Mouse (Mus musculus) stomach, embryonic 16.5 days (tissue): ENCODE data around the gene Mns1. TPM values are rescaled to one million over a fixed set of nuclear protein-coding genes. Genes with fewer than 3 reads are reported as not detected.

Experiments
- ATAC-seq: fragments of 200-750 bp; cut with Nextera tagmentation; 2 replicates; pipeline ENCODE4 v1.8.0; 2017; ENCODE audit warnings: moderate number of reproducible peaks, moderate TSS enrichment; ENCODE audit not compliant: insufficient read depth, low FRiP score
- H3K27ac ChIP-seq: fragments of 300-500 bp; sonication (generic); 2 replicates; pipeline ENCODE4 v1.5.1; 2014; ENCODE audit warnings: low read length
- H3K27me3 ChIP-seq: fragments of 300-500 bp; sonication (generic); 2 replicates; pipeline ENCODE4 v1.6.1; 2014; ENCODE audit warnings: low read length, control low read depth, mixed read lengths; ENCODE audit not compliant: control insufficient read depth, insufficient read depth
- H3K36me3 ChIP-seq: fragments of 300-500 bp; sonication (generic); 2 replicates; pipeline ENCODE4 v1.6.1; 2014; ENCODE audit warnings: low read length; ENCODE audit not compliant: control insufficient read depth, insufficient read depth
- H3K4me1 ChIP-seq: fragments of 300-500 bp; sonication (generic); 2 replicates; pipeline ENCODE4 v1.6.1; 2014; ENCODE audit warnings: low read length, control low read depth, mixed read lengths; ENCODE audit not compliant: control insufficient read depth, insufficient read depth
- H3K4me2 ChIP-seq: fragments of 300-500 bp; sonication (generic); 2 replicates; pipeline ENCODE4 v1.6.1; 2014; ENCODE audit warnings: low read depth, low read length, mixed read lengths
- H3K4me3 ChIP-seq: fragments of 300-500 bp; sonication (generic); replicated peaks from 2 replicates; pipeline ENCODE4 v1.5.1; 2014; ENCODE audit warnings: mild to moderate bottlenecking, low read length
- H3K9ac ChIP-seq: fragments of 300-500 bp; sonication (generic); 2 replicates; pipeline ENCODE4 v1.6.1; 2014; ENCODE audit warnings: low read length
- H3K9me3 ChIP-seq: fragments of 300-500 bp; sonication (generic); replicated peaks from 2 replicates; pipeline ENCODE4 v1.6.1; 2016; ENCODE audit warnings: low read length, control low read depth; ENCODE audit not compliant: control insufficient read depth
- WGBS: fragments of 180-500 bp; shearing (Covaris S2); extraction: QIAGEN DNeasy Blood & Tissue Kit; methylation state at CpG from one replicate; pipeline ENCODE4 v1.1.7; 2014; 5-methylcytosine and 5-hydroxymethylcytosine counted together
- polyA plus RNA-seq: library from polyadenylated mRNA; unstranded; fragments of >200 nt; fragmentation: Nextera tagmentation; extraction: Ambion mirVana; gene quantifications from 2 replicates; pipeline ENCODE4 v1.2.1, GENCODE M21; 2015

The Mns1 gene
- polyA plus RNA-seq, 1 experiment from 2014 or later, result 23.8 TPM

DNA sequence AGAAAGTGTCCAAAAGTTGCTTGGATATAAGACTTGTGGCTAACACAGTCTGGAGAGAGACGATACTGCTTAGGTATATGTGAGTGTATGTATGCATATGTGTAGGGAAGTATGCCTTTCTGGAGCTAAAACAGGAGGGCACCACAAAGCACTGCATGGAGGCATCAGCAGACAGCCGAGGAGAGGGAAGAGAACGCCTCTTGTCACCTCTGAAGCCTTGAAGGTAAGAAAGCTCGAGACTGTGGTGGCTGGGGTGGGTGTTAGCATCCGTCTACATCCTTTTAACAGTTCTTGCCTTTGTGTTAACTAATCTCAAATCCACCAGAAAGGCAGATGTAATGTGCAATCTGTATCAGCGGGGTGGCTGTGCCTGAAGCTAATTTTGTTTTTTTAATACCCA is 34.4 kb upstream of the Mns1 start:
- no peak for ATAC-seq
- Histone ChIP-seq H3K27ac (no peak overlapping the region), H3K4me3 (no peak overlapping the region), H3K9ac (no peak overlapping the region), H3K9me3 (no peaks in the 10 kb centered on the region), H3K36me3 (no peaks in the 10 kb centered on the region), H3K4me2 (no peak overlapping the region), H3K4me1 (no peaks in the 10 kb centered on the region), H3K27me3 (no peaks in the 10 kb centered on the region)
- 72% methylated on average over 6 of the region's 6 CpGs for WGBS

DNA sequence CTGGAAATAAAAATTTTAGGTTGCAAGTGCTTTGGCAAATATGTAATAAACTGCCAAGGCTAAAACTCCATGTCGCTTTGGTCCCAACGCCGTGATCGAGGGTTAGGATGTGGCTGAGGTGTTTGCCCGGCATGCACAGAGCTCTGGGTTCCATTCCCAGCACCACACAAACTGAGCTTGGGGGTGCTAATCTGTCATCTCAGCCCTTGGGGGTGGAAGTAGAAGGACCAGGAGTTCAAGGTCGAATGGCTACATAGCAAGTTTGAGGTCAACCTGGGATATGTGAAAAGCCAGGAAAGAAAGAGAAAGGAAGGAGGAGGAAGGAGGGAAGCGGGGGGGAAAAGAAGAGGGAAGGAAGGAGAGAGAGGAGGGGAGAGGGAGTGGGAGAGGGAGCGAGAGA is 33.4 kb upstream of the Mns1 start:
- H3K9ac ChIP-seq, result no peak overlapping the region
- no peak overlapping the region for H3K4me2 ChIP-seq
- no peaks in the 10 kb centered on the region for H3K36me3 ChIP-seq
- no peak for ATAC-seq
- no peak overlapping the region for H3K27ac ChIP-seq
- no peak overlapping the region for H3K4me3 ChIP-seq
- H3K27me3 ChIP-seq, result no peaks in the 10 kb centered on the region
- H3K4me1 ChIP-seq, result no peaks in the 10 kb centered on the region
- H3K9me3 ChIP-seq, result no peaks in the 10 kb centered on the region
- WGBS, result 84% methylated on average over 8 of the region's 8 CpGs

DNA sequence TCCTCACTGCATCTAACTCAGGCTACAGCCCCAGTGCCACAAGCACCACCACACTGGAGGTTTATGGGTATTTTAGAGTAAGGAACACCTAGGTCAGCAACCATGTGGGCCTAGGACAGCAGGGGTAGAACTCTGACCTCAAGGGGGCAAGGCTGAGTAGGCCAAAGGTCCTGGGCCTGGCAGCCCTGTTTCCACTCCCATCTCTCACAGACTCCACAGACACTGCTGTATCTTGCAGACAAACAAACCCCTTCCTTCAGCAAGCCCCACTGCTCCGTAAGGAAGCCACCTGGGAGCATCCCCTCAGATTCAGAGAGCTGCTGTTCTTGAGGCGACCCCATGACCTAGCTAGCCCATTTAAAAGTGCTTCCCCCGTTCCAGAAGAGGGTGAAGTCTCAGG is 32.9 kb upstream of the Mns1 start:
- 66% methylated on average over 3 of the region's 3 CpGs for WGBS
- Histone ChIP-seq H3K27me3 (no peaks in the 10 kb centered on the region), H3K27ac (no peak overlapping the region), H3K9ac (no peak overlapping the region), H3K9me3 (no peaks in the 10 kb centered on the region), H3K4me1 (no peaks in the 10 kb centered on the region), H3K36me3 (no peaks in the 10 kb centered on the region), H3K4me3 (no peak overlapping the region), H3K4me2 (no peak overlapping the region)
- ATAC-seq, result no peak

DNA sequence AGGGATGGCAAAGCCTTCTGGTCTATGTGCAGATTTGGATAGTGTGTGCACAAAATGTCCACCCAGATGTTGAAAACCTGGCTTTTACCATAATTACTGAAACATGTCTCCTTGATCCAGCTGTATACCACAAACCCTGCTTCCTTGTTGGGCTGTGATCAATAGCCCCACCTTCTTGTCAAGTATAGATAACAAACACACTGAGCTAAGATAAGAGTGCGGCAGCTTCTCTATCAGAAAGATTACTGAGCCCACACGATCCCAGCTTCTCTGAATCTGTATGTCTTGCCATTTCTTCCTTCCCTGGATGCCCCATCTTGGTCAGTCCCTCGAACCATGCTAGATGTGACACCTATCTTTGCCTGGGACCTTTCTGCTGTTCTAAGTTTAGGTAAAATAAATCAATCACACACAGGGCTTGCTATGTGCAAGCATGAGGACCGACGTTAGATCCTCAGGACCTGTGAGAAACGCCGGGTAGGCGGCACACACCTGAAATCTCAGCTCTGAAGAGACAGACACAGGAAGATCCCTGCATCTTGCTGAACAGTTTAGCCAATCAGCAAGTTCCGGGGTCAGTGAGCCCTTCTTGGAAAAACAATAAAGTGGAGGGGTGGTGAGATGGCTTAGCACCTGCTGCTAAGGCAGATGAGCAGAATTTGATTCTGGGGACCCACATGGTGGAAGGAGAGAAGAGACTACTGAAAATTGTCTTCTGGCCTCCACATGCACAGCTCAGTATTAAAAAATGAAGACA is 31.8 kb upstream of the Mns1 start:
- whole genome bisulfite sequencing, result 81% methylated on average over 9 of the region's 9 CpGs
- Histone ChIP-seq H3K9ac (no peak overlapping the region), H3K4me1 (no peaks in the 10 kb centered on the region), H3K27ac (no peak overlapping the region), H3K9me3 (no peaks in the 10 kb centered on the region), H3K4me2 (no peak overlapping the region), H3K4me3 (no peak overlapping the region), H3K27me3 (no peaks in the 10 kb centered on the region), H3K36me3 (no peaks in the 10 kb centered on the region)
- ATAC-seq, result no peak

DNA sequence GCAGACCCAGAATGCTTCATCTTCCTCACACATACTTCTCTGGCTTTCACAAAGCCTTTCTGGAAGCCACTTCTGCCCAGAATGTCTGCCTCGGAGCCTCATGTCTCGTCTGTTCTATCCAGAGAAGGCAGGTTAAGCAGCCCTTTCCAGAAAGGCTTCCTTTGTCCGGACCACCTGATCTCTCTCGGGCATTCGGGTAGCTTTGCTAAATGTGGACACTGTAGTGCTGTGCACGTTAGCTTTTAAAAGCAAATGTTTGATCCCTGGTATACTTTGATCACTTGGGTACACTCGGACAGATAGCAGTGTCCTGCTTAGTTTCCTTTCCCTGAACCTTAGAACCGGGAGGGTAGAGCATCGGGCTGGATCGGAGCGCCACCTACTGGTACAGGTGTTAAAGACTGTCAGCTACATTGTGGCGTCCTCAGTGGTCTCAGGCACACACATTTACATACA is 29.7 kb upstream of the Mns1 start:
- Histone ChIP-seq H3K27me3 (no peaks in the 10 kb centered on the region), H3K9ac (peak overlapping the region; percentile 61), H3K27ac (no peak overlapping the region), H3K4me3 (peak overlapping the region; percentile 37), H3K36me3 (no peaks in the 10 kb centered on the region), H3K4me1 (no peaks in the 10 kb centered on the region), H3K9me3 (no peaks in the 10 kb centered on the region), H3K4me2 (peak overlapping the region; percentile 50)
- 11% methylated on average over 12 of the region's 12 CpGs for WGBS
- ATAC-seq, result peak; percentile 65; the same call in 1 of the 2 replicates

DNA sequence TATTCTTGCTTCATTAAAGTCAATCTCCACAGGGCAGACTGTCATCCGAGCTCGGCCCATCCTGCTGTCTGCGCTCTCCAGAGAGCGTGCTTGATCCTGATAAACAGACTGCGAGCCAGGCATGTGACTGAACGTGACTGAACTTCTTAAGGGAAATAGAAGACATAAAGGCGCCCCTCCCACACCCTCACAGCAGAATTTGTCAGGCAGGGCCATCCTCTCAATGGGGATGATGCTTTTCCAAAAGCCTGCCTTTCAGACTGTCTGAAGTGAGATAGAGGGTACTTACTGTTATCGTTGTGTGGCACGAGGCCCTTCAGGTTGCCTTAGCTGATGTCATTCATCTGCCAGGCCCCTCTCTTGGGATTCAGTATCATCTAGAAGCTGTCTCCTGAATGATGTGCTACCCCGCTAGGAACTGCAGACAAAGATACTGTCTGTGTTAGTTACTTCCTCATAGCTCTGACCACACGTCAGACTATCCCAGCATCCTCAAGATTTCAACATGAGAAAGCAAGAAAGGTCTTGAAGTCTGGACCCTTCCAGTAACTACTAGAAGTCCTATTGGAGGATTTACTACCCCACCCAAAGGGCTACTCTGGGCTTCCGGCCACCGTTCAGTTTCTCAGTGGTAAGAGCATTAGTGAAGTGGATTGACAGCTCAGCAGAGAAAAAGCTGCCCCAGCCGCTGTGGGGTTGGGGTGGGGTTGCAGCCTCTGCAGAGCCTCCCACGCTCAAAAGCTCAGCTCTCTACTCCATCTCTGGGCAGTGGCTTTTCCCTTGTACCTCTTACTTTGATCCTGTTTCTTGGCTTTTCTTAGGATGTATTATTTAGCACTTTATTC is 28.2 kb upstream of the Mns1 start:
- 34% methylated on average over 15 of the region's 15 CpGs for WGBS
- ATAC-seq, result peak; percentile 61
- H3K4me1 ChIP-seq, result no peaks in the 10 kb centered on the region

DNA sequence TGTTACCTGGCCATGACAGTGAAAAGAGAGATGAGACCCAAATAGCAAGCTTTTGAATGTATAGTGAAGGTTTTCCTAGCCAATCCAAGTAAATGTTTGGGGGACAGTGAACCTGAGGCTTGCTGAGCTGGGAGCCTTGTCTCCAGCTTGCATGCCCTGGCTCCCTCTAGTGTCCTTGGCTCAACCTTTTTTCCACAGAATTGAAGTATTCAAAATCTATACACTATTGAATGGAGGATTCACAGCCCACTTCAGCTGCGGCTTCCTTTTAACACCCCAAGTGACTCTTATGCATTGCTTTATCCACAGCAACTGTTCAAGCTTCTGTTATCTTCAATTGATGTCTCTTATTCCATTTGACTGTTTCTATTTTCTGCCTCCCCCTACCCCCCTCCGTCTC is 26.1 kb upstream of the Mns1 start:
- no peak overlapping the region for H3K9ac ChIP-seq
- no peaks in the 10 kb centered on the region for H3K27me3 ChIP-seq
- ATAC-seq, result no peak
- no peak overlapping the region for H3K27ac ChIP-seq
- no peak overlapping the region for H3K4me2 ChIP-seq
- H3K4me1 ChIP-seq, result no peaks in the 10 kb centered on the region
- no peaks in the 10 kb centered on the region for H3K36me3 ChIP-seq
- no peaks in the 10 kb centered on the region for H3K9me3 ChIP-seq
- 93% methylated on average over 2 of the region's 2 CpGs for WGBS
- H3K4me3 ChIP-seq, result no peak overlapping the region

More for the DNA sequence above, 28.2 kb upstream of the Mns1 start:
- Histone ChIP-seq H3K27me3 (no peaks in the 10 kb centered on the region), H3K9ac (no peak overlapping the region), H3K36me3 (no peaks in the 10 kb centered on the region), H3K4me2 (no peak overlapping the region), H3K4me3 (no peak overlapping the region), H3K27ac (no peak overlapping the region), H3K9me3 (no peaks in the 10 kb centered on the region)

DNA sequence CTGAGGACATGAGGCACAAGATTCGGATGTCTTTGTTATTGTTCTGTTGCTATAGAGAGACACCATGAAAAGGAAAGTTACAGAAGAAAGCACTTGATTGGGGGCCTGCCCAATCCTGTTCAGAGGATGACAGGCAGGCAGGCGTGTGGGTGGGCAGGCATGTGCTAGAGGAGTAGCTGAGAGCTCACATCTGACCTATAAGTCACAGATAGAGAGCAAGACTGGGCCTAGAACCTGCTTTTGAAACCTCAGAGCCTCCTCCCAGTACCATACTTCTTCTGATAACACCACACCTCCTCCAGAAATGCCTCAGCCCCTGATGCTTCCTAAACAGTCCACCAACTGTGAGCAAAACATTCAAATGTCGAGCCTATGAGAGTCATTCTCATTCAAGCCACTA is 19.4 kb upstream of the Mns1 start:
- no peak overlapping the region for H3K9ac ChIP-seq

DNA sequence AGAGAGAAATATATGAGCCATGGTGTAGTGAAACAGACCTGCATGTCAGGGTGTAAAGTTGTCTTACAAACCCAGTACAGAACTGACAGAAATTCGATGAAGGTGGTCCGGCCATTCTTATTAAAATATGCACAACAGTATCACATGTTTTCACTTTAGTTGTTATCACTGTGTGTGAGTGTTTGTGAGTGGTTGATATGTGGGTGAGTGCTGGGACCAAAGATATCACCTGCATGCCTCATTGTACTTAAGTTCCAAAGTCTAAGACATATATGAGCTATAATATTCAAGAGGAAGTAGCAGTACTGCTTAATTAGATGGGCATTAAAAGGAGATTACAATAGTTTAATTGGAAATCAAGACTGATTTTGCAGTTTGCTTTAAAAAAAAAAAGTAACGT is 17.3 kb upstream of the Mns1 start:
- Histone ChIP-seq H3K4me1 (peaks cover 18% of the 10 kb centered on the region), H3K4me3 (no peak overlapping the region), H3K4me2 (no peak overlapping the region), H3K27me3 (no peaks in the 10 kb centered on the region), H3K9ac (no peak overlapping the region), H3K9me3 (no peaks in the 10 kb centered on the region), H3K36me3 (no peaks in the 10 kb centered on the region), H3K27ac (no peak overlapping the region)
- ATAC-seq, result no peak
- 69% methylated on average over 3 of the region's 3 CpGs for WGBS

More for the DNA sequence above, 19.4 kb upstream of the Mns1 start:
- peaks cover 18% of the 10 kb centered on the region for H3K4me1 ChIP-seq
- no peak overlapping the region for H3K4me3 ChIP-seq
- no peak overlapping the region for H3K27ac ChIP-seq
- H3K9me3 ChIP-seq, result no peaks in the 10 kb centered on the region
- H3K27me3 ChIP-seq, result no peaks in the 10 kb centered on the region
- whole genome bisulfite sequencing, result 85% methylated on average over 3 of the region's 3 CpGs
- no peaks in the 10 kb centered on the region for H3K36me3 ChIP-seq
- H3K4me2 ChIP-seq, result no peak overlapping the region
- ATAC-seq, result no peak
